In genomic region chr7:28358431-28358830, GRCm38 (mm10) we compare ENCODE assay signal across 10 mouse cellular contexts. TPM values are rescaled to one million over a fixed set of nuclear protein-coding genes. Genes with fewer than 3 reads are reported as not detected.
A peak's percentile ranks its signal among the peaks of the same experiment; 100 is the strongest.
DNase-seq lines count a peak whose midpoint lies in the region; ATAC-seq and TF ChIP-seq lines count a peak whose summit lies in the region.
"Had no signal": no experiment of that assay in that cellular context is flagged by ENCODE, and none has a peak within 500 bp of the region (broad histone marks: within the 10 kb centered on the region; RNA-seq: fewer than 3 reads in every experiment).

No protein-coding gene starts in this region.

- H3K4me1 ChIP-seq in forebrain, embryonic 10.5 days: peaks cover 37% of the 10 kb centered on the region
- peaks cover 3% of the 10 kb centered on the region; the same call in 1 of the 2 replicates for H3K4me1 ChIP-seq in forebrain, embryonic 14.5 days (ENCODE audit: control insufficient read depth, insufficient read depth, low read length)
- peaks cover 17% of the 10 kb centered on the region; the same call in 1 of the 2 replicates for H3K4me1 ChIP-seq in kidney, embryonic 14.5 days (ENCODE audit: control insufficient read depth, insufficient read depth, low read length)
- H3K4me1 ChIP-seq in limb, embryonic 10.5 days: peaks cover 24% of the 10 kb centered on the region

- no peak for TF ChIP-seq POLR2A in myocyte (IDR thresholded peaks at IDR 0.05; ENCODE audit: insufficient read length, low read depth)

- H3K9ac ChIP-seq in forebrain, embryonic 14.5 days (ENCODE audit: low read length): no peak overlapping the region
- no peak overlapping the region for H3K9ac ChIP-seq in kidney, embryonic 14.5 days (ENCODE audit: low read depth, low read length)

- H3K9me3 ChIP-seq in forebrain, embryonic 10.5 days: peaks cover 7% of the 10 kb centered on the region
- H3K9me3 ChIP-seq in forebrain, embryonic 14.5 days (replicated peaks; ENCODE audit: control insufficient read depth, low read length): no peaks in the 10 kb centered on the region
- no peaks in the 10 kb centered on the region for H3K9me3 ChIP-seq in kidney, embryonic 14.5 days (ENCODE audit: control insufficient read depth, low read length)
- H3K9me3 ChIP-seq in limb, embryonic 10.5 days (replicated peaks): no peaks in the 10 kb centered on the region

- H3K4me2 ChIP-seq in forebrain, embryonic 14.5 days (ENCODE audit: low read length): no peak overlapping the region
- H3K4me2 ChIP-seq in kidney, embryonic 14.5 days (replicated peaks; ENCODE audit: low read depth, low read length): no peak overlapping the region
- H3K4me2 ChIP-seq in myocyte (ENCODE audit: low read depth): peak overlapping the region; percentile 2

- H3K36me3 ChIP-seq in forebrain, embryonic 10.5 days (replicated peaks): peaks cover 75% of the 10 kb centered on the region
- peaks cover 61% of the 10 kb centered on the region for H3K36me3 ChIP-seq in forebrain, embryonic 14.5 days (ENCODE audit: control insufficient read depth, insufficient read depth, low read length)
- H3K36me3 ChIP-seq in kidney, embryonic 14.5 days (ENCODE audit: control insufficient read depth, insufficient read depth, low read length): peaks cover 56% of the 10 kb centered on the region
- peaks cover 77% of the 10 kb centered on the region for H3K36me3 ChIP-seq in limb, embryonic 10.5 days
- H3K36me3 ChIP-seq in myocyte (ENCODE audit: control insufficient read depth, insufficient read depth): peaks cover 12% of the 10 kb centered on the region

- peak overlapping the region; percentile 19; the same call in 1 of the 2 replicates for H3K4me3 ChIP-seq in forebrain, embryonic 10.5 days
- no peak overlapping the region for H3K4me3 ChIP-seq in forebrain, embryonic 14.5 days (ENCODE audit: low read depth, low read length)
- H3K4me3 ChIP-seq in kidney, embryonic 14.5 days (ENCODE audit: low read length): no peak overlapping the region
- no peak overlapping the region for H3K4me3 ChIP-seq in limb, embryonic 10.5 days
- no peak overlapping the region for H3K4me3 ChIP-seq in myocyte
- H3K4me3 ChIP-seq: erythroblast, embryonic 14.5 days had no signal

- no peaks in the 10 kb centered on the region for H3K79me2 ChIP-seq in myocyte (ENCODE audit: control insufficient read depth, insufficient read depth)

- WGBS in forebrain, embryonic 10.5 days: 53% methylated on average over 7 of the region's 7 CpGs
- WGBS in forebrain, embryonic 14.5 days: 42% methylated on average over 7 of the region's 7 CpGs
- 63% methylated on average over 7 of the region's 7 CpGs for WGBS in kidney, embryonic 14.5 days
- WGBS in limb, embryonic 10.5 days: 73% methylated on average over 7 of the region's 7 CpGs

- no peak for ATAC-seq in forebrain, embryonic 14.5 days
- ATAC-seq in kidney, embryonic 14.5 days (ENCODE audit: low FRiP score, low TSS enrichment): no peak

- no peak for DNase-seq in forebrain, embryonic 10.5 days (ENCODE audit: extremely low spot score, low spot score)
- no peak for DNase-seq in forebrain, embryonic 14.5 days (ENCODE audit: low spot score)
- no peak for DNase-seq in kidney, postnatal 25 days
- no peak for DNase-seq in limb, embryonic 10.5 days (ENCODE audit: low spot score)
- DNase-seq in spleen, postnatal 4 days (ENCODE audit: low spot score in 2 of 2): no peak
- no peak for DNase-seq in retina, postnatal 1 day
- DNase-seq: left cerebral cortex, postnatal 4 days had no signal

- H3ac ChIP-seq in myocyte (ENCODE audit: control insufficient read depth, insufficient read length): no peak overlapping the region

- H3K27ac ChIP-seq in forebrain, embryonic 10.5 days: peak overlapping the region; percentile 75
- no peak overlapping the region for H3K27ac ChIP-seq in forebrain, embryonic 14.5 days (ENCODE audit: low read depth, low read length)
- H3K27ac ChIP-seq in kidney, embryonic 14.5 days (ENCODE audit: low read depth, low read length): peak overlapping the region; percentile 77; the same call in 1 of the 2 replicates
- H3K27ac ChIP-seq in limb, embryonic 10.5 days: peak overlapping the region; percentile 70; the same call in 1 of the 2 replicates

- no peaks in the 10 kb centered on the region for H3K27me3 ChIP-seq in forebrain, embryonic 10.5 days (ENCODE audit: poor library complexity, severe bottlenecking)
- H3K27me3 ChIP-seq in forebrain, embryonic 14.5 days (replicated peaks; ENCODE audit: control insufficient read depth, insufficient read depth, low read length): no peaks in the 10 kb centered on the region
- H3K27me3 ChIP-seq in kidney, embryonic 14.5 days (ENCODE audit: control insufficient read depth, insufficient read depth, low read length): no peaks in the 10 kb centered on the region
- no peaks in the 10 kb centered on the region for H3K27me3 ChIP-seq in limb, embryonic 10.5 days (ENCODE audit: low read depth, poor library complexity, severe bottlenecking)
- H3K27me3 ChIP-seq in myocyte (ENCODE audit: control insufficient read depth, insufficient read depth, insufficient read length): no peaks in the 10 kb centered on the region

TF ChIP-seq in myocyte, 11 proteins besides CTCF, POLR2A, EP300 and RAD21:
- no peak for TF ChIP-seq TCF3 (IDR thresholded peaks at IDR 0.05; ENCODE audit: insufficient read length, low read depth)
- TF ChIP-seq REST (IDR thresholded peaks at IDR 0.05; ENCODE audit: insufficient read depth, insufficient read length): no peak
- no peak for TF ChIP-seq MYOG (IDR thresholded peaks at IDR 0.05; ENCODE audit: control insufficient read depth in 1 of 3, insufficient read depth in 1 of 3, insufficient read length in 2 of 3, low read depth in 2 of 3)
- no peak for TF ChIP-seq E2F4 (IDR thresholded peaks at IDR 0.05; ENCODE audit: insufficient read depth)
- no peak for TF ChIP-seq CEBPB (IDR thresholded peaks at IDR 0.05; ENCODE audit: insufficient read depth, poor library complexity, severe bottlenecking)
- no peak for TF ChIP-seq MYOD1 (IDR thresholded peaks at IDR 0.05; ENCODE audit: control insufficient read depth in 1 of 3, insufficient read length in 2 of 3, low read depth in 2 of 3)
- no peak for TF ChIP-seq TCF12 (IDR thresholded peaks at IDR 0.05; ENCODE audit: insufficient read depth, poor library complexity, severe bottlenecking)
- TF ChIP-seq MAX (IDR thresholded peaks at IDR 0.05; ENCODE audit: low read depth): no peak
- no peak for TF ChIP-seq USF1 (IDR thresholded peaks at IDR 0.05; ENCODE audit: low read depth)
- TF ChIP-seq POLR2AphosphoS2 (IDR thresholded peaks at IDR 0.05; ENCODE audit: insufficient read length, low read depth): no peak
- TF ChIP-seq SRF (IDR thresholded peaks at IDR 0.05; ENCODE audit: control insufficient read depth, insufficient read length, low read depth): no peak

RNA-seq across cellular contexts. Expression of gene Rps16, which starts 8.0 kb away (rescaled TPM):
- polyA plus RNA-seq in forebrain, embryonic 10.5 days (2016; fragmentation: Nextera tagmentation; extraction: Ambion mirVana): 939 and 976 TPM in 2 replicates
- 539 and 750 TPM in 2 replicates for polyA plus RNA-seq in forebrain, embryonic 14.5 days (2014; fragmentation: Nextera tagmentation; extraction: Ambion mirVana)
- polyA plus RNA-seq in kidney, embryonic 14.5 days (2014; fragmentation: Nextera tagmentation; extraction: Ambion mirVana): 1,287 and 1,567 TPM in 2 replicates
- 972 and 1,174 TPM in 2 replicates for polyA plus RNA-seq in limb, embryonic 10.5 days (2016; fragmentation: Nextera tagmentation; extraction: Ambion mirVana)
- 4,542 TPM for polyA plus RNA-seq in myocyte (2012; fragmentation: generic; extraction: Trizol)

RNA-seq across cellular contexts. Expression of gene Plekhg2, which starts 14.0 kb away (rescaled TPM):
- 75.5 and 84.4 TPM in 2 replicates for polyA plus RNA-seq in forebrain, embryonic 10.5 days (2016; fragmentation: Nextera tagmentation; extraction: Ambion mirVana)
- 17.7 and 27.5 TPM in 2 replicates for polyA plus RNA-seq in forebrain, embryonic 14.5 days (2014; fragmentation: Nextera tagmentation; extraction: Ambion mirVana)
- polyA plus RNA-seq in kidney, embryonic 14.5 days (2014; fragmentation: Nextera tagmentation; extraction: Ambion mirVana): 52.4 and 70.8 TPM in 2 replicates
- polyA plus RNA-seq in limb, embryonic 10.5 days (2016; fragmentation: Nextera tagmentation; extraction: Ambion mirVana): 90.5 and 118 TPM in 2 replicates
- polyA plus RNA-seq in myocyte (2012; fragmentation: generic; extraction: Trizol): 15.8 TPM

RNA-seq across cellular contexts. Expression of gene Supt5, which starts 19.9 kb away (rescaled TPM):
- 118 and 120 TPM in 2 replicates for polyA plus RNA-seq in forebrain, embryonic 10.5 days (2016; fragmentation: Nextera tagmentation; extraction: Ambion mirVana)
- polyA plus RNA-seq in forebrain, embryonic 14.5 days (2014; fragmentation: Nextera tagmentation; extraction: Ambion mirVana): 62.6 and 77.8 TPM in 2 replicates
- polyA plus RNA-seq in kidney, embryonic 14.5 days (2014; fragmentation: Nextera tagmentation; extraction: Ambion mirVana): 46.6 and 84.5 TPM in 2 replicates
- polyA plus RNA-seq in limb, embryonic 10.5 days (2016; fragmentation: Nextera tagmentation; extraction: Ambion mirVana): 123 and 124 TPM in 2 replicates
- polyA plus RNA-seq in myocyte (2012; fragmentation: generic; extraction: Trizol): 84.2 TPM

RNA-seq across cellular contexts. Expression of gene Zfp36, which starts 21.6 kb away (rescaled TPM):
- polyA plus RNA-seq in forebrain, embryonic 10.5 days (2016; fragmentation: Nextera tagmentation; extraction: Ambion mirVana): 4.5 TPM in 2 replicates
- 3.3 and 5.6 TPM in 2 replicates for polyA plus RNA-seq in forebrain, embryonic 14.5 days (2014; fragmentation: Nextera tagmentation; extraction: Ambion mirVana)
- 8.3 and 10.7 TPM in 2 replicates for polyA plus RNA-seq in kidney, embryonic 14.5 days (2014; fragmentation: Nextera tagmentation; extraction: Ambion mirVana)
- 7.5 and 7.9 TPM in 2 replicates for polyA plus RNA-seq in limb, embryonic 10.5 days (2016; fragmentation: Nextera tagmentation; extraction: Ambion mirVana)
- polyA plus RNA-seq in myocyte (2012; fragmentation: generic; extraction: Trizol): 7.5 TPM

RNA-seq across cellular contexts. Expression of gene Med29, which starts 34.1 kb away (rescaled TPM):
- polyA plus RNA-seq in forebrain, embryonic 10.5 days (2016; fragmentation: Nextera tagmentation; extraction: Ambion mirVana): 60.3 and 60.6 TPM in 2 replicates
- polyA plus RNA-seq in forebrain, embryonic 14.5 days (2014; fragmentation: Nextera tagmentation; extraction: Ambion mirVana): 42.3 and 52.9 TPM in 2 replicates
- polyA plus RNA-seq in kidney, embryonic 14.5 days (2014; fragmentation: Nextera tagmentation; extraction: Ambion mirVana): 54.5 and 68.8 TPM in 2 replicates
- polyA plus RNA-seq in limb, embryonic 10.5 days (2016; fragmentation: Nextera tagmentation; extraction: Ambion mirVana): 65.1 and 67.0 TPM in 2 replicates
- 34.2 TPM for polyA plus RNA-seq in myocyte (2012; fragmentation: generic; extraction: Trizol)
